Mouse (Mus musculus) embryonic facial prominence, embryonic 15.5 days (tissue): ENCODE measurements around the gene Bcas3. TPM values are rescaled to one million over a fixed set of nuclear protein-coding genes. Genes with fewer than 3 reads are reported as not detected.

ENCODE experiments used
- ATAC-seq: fragments of 200-750 bp; cut with Nextera tagmentation; 2 replicates; pipeline ENCODE4 v1.8.0; 2017; ENCODE audit warnings: low read depth, moderate TSS enrichment; ENCODE audit not compliant: insufficient number of reproducible peaks, low FRiP score, low TSS enrichment
- H3K27ac ChIP-seq: fragments of 300-500 bp; sonication (generic); replicated peaks from 2 replicates; pipeline ENCODE4 v1.5.1; 2015; ENCODE audit warnings: mild to moderate bottlenecking, inconsistent platforms
- H3K27me3 ChIP-seq: fragments of 300-500 bp; sonication (generic); 2 replicates; pipeline ENCODE4 v1.6.1; 2015; ENCODE audit warnings: inconsistent platforms
- H3K36me3 ChIP-seq: fragments of 300-500 bp; sonication (generic); 2 replicates; pipeline ENCODE4 v1.6.1; 2015; ENCODE audit warnings: mild to moderate bottlenecking, inconsistent platforms
- H3K4me1 ChIP-seq: fragments of 300-500 bp; sonication (generic); 2 replicates; pipeline ENCODE4 v1.6.1; 2015; ENCODE audit warnings: inconsistent platforms
- H3K4me2 ChIP-seq: fragments of 300-500 bp; sonication (generic); replicated peaks from 2 replicates; pipeline ENCODE4 v1.6.1; 2015; ENCODE audit warnings: mild to moderate bottlenecking, inconsistent platforms
- H3K4me3 ChIP-seq: fragments of 300-500 bp; sonication (generic); replicated peaks from 2 replicates; pipeline ENCODE4 v1.5.1; 2015; ENCODE audit warnings: mild to moderate bottlenecking, inconsistent platforms
- H3K9ac ChIP-seq: fragments of 300-500 bp; sonication (generic); 2 replicates; pipeline ENCODE4 v1.6.1; 2015; ENCODE audit warnings: inconsistent platforms
- H3K9me3 ChIP-seq: fragments of 300-500 bp; sonication (generic); replicated peaks from 2 replicates; pipeline ENCODE4 v1.6.1; 2016; ENCODE audit warnings: inconsistent platforms
- WGBS: fragments of 180-500 bp; shearing (Covaris S2); methylation state at CpG from one replicate; pipeline ENCODE4 v1.1.7; 2015; 5-methylcytosine and 5-hydroxymethylcytosine counted together
- polyA plus RNA-seq: library from polyadenylated mRNA; unstranded; fragments of >200 nt; fragmentation: Nextera tagmentation; extraction: Ambion mirVana; gene quantifications from 2 replicates; pipeline ENCODE4 v1.2.1, GENCODE M21; 2015

The Bcas3 gene
- polyA plus RNA-seq, 1 experiment from 2014 or later: 32.7 TPM

GRCm38 (mm10) chr11:85840031-85840802 lies 487.2 kb downstream of the Bcas3 start:
- Histone ChIP-seq H3K27me3 (peaks cover 59% of the 10 kb centered on the region), H3K4me1 (peaks cover 75% of the 10 kb centered on the region), H3K4me2 (peak overlapping the region; percentile 81), H3K36me3 (no peaks in the 10 kb centered on the region), H3K9me3 (no peaks in the 10 kb centered on the region), H3K4me3 (peak overlapping the region; percentile 67), H3K9ac (peak overlapping the region; percentile 47), H3K27ac (peak overlapping the region; percentile 89)
- WGBS: 10% methylated on average over 27 of the region's 27 CpGs
- no peak for ATAC-seq

- Histone ChIP-seq H3K27ac (peak overlapping the region; percentile 89), H3K4me1 (peaks cover 72% of the 10 kb centered on the region), H3K36me3 (no peaks in the 10 kb centered on the region), H3K27me3 (peaks cover 54% of the 10 kb centered on the region), H3K4me2 (peak overlapping the region; percentile 81), H3K9ac (peak overlapping the region; percentile 47), H3K4me3 (peak overlapping the region; percentile 67), H3K9me3 (no peaks in the 10 kb centered on the region)
- no peak for ATAC-seq
- WGBS: 7% methylated on average over 21 of the region's 21 CpGs
Measured at GRCm38 (mm10) chr11:85840803-85841145, 487.8 kb downstream of the Bcas3 start.

GRCm38 (mm10) chr11:85841211-85841681 lies 488.3 kb downstream of the Bcas3 start:
- no peak for ATAC-seq
- no peaks in the 10 kb centered on the region for H3K36me3 ChIP-seq
- H3K9me3 ChIP-seq: no peaks in the 10 kb centered on the region
- H3K9ac ChIP-seq: peak overlapping the region; percentile 47; the same call in 1 of the 2 replicates
- peaks cover 69% of the 10 kb centered on the region for H3K4me1 ChIP-seq
- peak overlapping the region; percentile 67 for H3K4me3 ChIP-seq
- peaks cover 53% of the 10 kb centered on the region for H3K27me3 ChIP-seq
- H3K27ac ChIP-seq: peak overlapping the region; percentile 89
- 9% methylated on average over 8 of the region's 8 CpGs for WGBS
- peak overlapping the region; percentile 81 for H3K4me2 ChIP-seq

GRCm38 (mm10) chr11:85841980-85842379 lies 489.0 kb downstream of the Bcas3 start:
- H3K9me3 ChIP-seq: no peaks in the 10 kb centered on the region
- under 1% methylated on average over 32 of the region's 32 CpGs for WGBS
- no peak overlapping the region; the same call in 1 of the 2 replicates for H3K9ac ChIP-seq
- peak overlapping the region; percentile 81 for H3K4me2 ChIP-seq
- H3K4me1 ChIP-seq: peaks cover 62% of the 10 kb centered on the region
- H3K4me3 ChIP-seq: peak overlapping the region; percentile 67
- no peaks in the 10 kb centered on the region for H3K36me3 ChIP-seq
- peak overlapping the region; percentile 89 for H3K27ac ChIP-seq
- H3K27me3 ChIP-seq: peaks cover 48% of the 10 kb centered on the region
- peak; percentile 20; the same call in 1 of the 2 replicates for ATAC-seq

GRCm38 (mm10) chr11:85842596-85843346 lies 489.8 kb downstream of the Bcas3 start:
- Histone ChIP-seq H3K27ac (peak overlapping the region; percentile 89), H3K9ac (peak overlapping the region; percentile 23), H3K36me3 (no peaks in the 10 kb centered on the region), H3K4me1 (peaks cover 54% of the 10 kb centered on the region), H3K27me3 (peaks cover 43% of the 10 kb centered on the region), H3K4me3 (peak overlapping the region; percentile 67), H3K4me2 (peak overlapping the region; percentile 81), H3K9me3 (no peaks in the 10 kb centered on the region)
- no peak for ATAC-seq
- 8% methylated on average over 24 of the region's 24 CpGs for WGBS

GRCm38 (mm10) chr11:85843347-85843692 lies 490.4 kb downstream of the Bcas3 start:
- Histone ChIP-seq H3K27me3 (peaks cover 38% of the 10 kb centered on the region), H3K9ac (peak overlapping the region; percentile 23)

GRCm38 (mm10) chr11:85844144-85844965 lies 491.4 kb downstream of the Bcas3 start:
- Histone ChIP-seq H3K4me3 (peak overlapping the region; percentile 67), H3K9me3 (no peaks in the 10 kb centered on the region), H3K4me1 (peaks cover 48% of the 10 kb centered on the region), H3K27me3 (peaks cover 32% of the 10 kb centered on the region), H3K36me3 (no peaks in the 10 kb centered on the region), H3K4me2 (peak overlapping the region; percentile 81), H3K27ac (peak overlapping the region; percentile 89), H3K9ac (peak overlapping the region; percentile 46)
- under 1% methylated on average over 54 of the region's 54 CpGs for WGBS
- peak; percentile 75 for ATAC-seq

More at GRCm38 (mm10) chr11:85843347-85843692, 490.4 kb downstream of the Bcas3 start:
- Histone ChIP-seq H3K4me1 (peaks cover 49% of the 10 kb centered on the region), H3K4me2 (peak overlapping the region; percentile 81), H3K4me3 (peak overlapping the region; percentile 67), H3K27ac (peak overlapping the region; percentile 89), H3K36me3 (no peaks in the 10 kb centered on the region), H3K9me3 (no peaks in the 10 kb centered on the region)
- ATAC-seq: peak; percentile 56
- WGBS: 0% methylated on average over 18 of the region's 18 CpGs

- H3K4me3 ChIP-seq: peak overlapping the region; percentile 67
- no peaks in the 10 kb centered on the region for H3K9me3 ChIP-seq
- ATAC-seq: no peak
- peak overlapping the region; percentile 81 for H3K4me2 ChIP-seq
- no peaks in the 10 kb centered on the region for H3K36me3 ChIP-seq
- peaks cover 26% of the 10 kb centered on the region for H3K27me3 ChIP-seq
- WGBS: 29% methylated on average over 5 of the region's 5 CpGs
- peak overlapping the region; percentile 46 for H3K9ac ChIP-seq
- peaks cover 45% of the 10 kb centered on the region for H3K4me1 ChIP-seq
- peak overlapping the region; percentile 89 for H3K27ac ChIP-seq
Measured at GRCm38 (mm10) chr11:85844971-85845370, 492.0 kb downstream of the Bcas3 start.

- H3K4me1 ChIP-seq: peaks cover 36% of the 10 kb centered on the region
- H3K27ac ChIP-seq: no peak overlapping the region
- H3K9me3 ChIP-seq: no peaks in the 10 kb centered on the region
- peaks cover 18% of the 10 kb centered on the region for H3K27me3 ChIP-seq
- no peak for ATAC-seq
- H3K9ac ChIP-seq: no peak overlapping the region
- no peak overlapping the region for H3K4me2 ChIP-seq
- no peaks in the 10 kb centered on the region for H3K36me3 ChIP-seq
- WGBS: 46% methylated on average over 5 of the region's 5 CpGs
- H3K4me3 ChIP-seq: no peak overlapping the region
Measured at GRCm38 (mm10) chr11:85845921-85846320, 493.0 kb downstream of the Bcas3 start.

- Histone ChIP-seq H3K4me3 (no peak overlapping the region), H3K9me3 (no peaks in the 10 kb centered on the region), H3K4me1 (peaks cover 31% of the 10 kb centered on the region), H3K27me3 (peaks cover 17% of the 10 kb centered on the region), H3K4me2 (no peak overlapping the region), H3K9ac (no peak overlapping the region), H3K36me3 (no peaks in the 10 kb centered on the region), H3K27ac (no peak overlapping the region)
- WGBS: 74% methylated on average over 4 of the region's 4 CpGs
- no peak for ATAC-seq
Measured at GRCm38 (mm10) chr11:85846509-85846908, 493.5 kb downstream of the Bcas3 start.
